Mouse (Mus musculus) heart, adult 2 months (tissue): ENCODE measurements at regions not wholly inside any gene's neighbourhood (a gene's known extent, or its start where the extent isn't known, plus 50 kb on each side); places are given as distances from the start of the nearest gene placed in this dataset.
A peak's percentile ranks its signal among the peaks of the same experiment; 100 is the strongest.

Experiments
- DNase-seq, 2 experiments: peaks; one replicate each; pipeline ENCODE4 v3.0.0; 2021
- H3K27ac ChIP-seq: fragments of 200-600 bp; 2 replicates; pipeline ENCODE4 v1.8.1; 2022
- H3K27me3 ChIP-seq: fragments of 200-500 bp; 2 replicates; pipeline ENCODE4 v1.6.1; 2012; ENCODE audit warnings: mild to moderate bottlenecking, low read length, inconsistent platforms, mixed read lengths; ENCODE audit not compliant: control insufficient read depth, insufficient read depth
- H3K36me3 ChIP-seq: fragments of 200-500 bp; 2 replicates; pipeline ENCODE4 v1.6.1; 2012; ENCODE audit warnings: low read length, inconsistent platforms; ENCODE audit not compliant: control insufficient read depth, insufficient read depth
- H3K4me1 ChIP-seq: fragments of 200-500 bp; 2 replicates; pipeline ENCODE4 v1.6.1; 2011; ENCODE audit warnings: low read length; ENCODE audit not compliant: control insufficient read depth, insufficient read depth
- H3K4me3 ChIP-seq: fragments of 200-600 bp; 2 replicates; pipeline ENCODE4 v1.8.1; 2022
- H3K79me2 ChIP-seq: fragments of 200-500 bp; replicated peaks from 2 replicates; pipeline ENCODE4 v1.6.1; 2012; ENCODE audit warnings: mild to moderate bottlenecking, inconsistent platforms, low read length, moderate library complexity, mixed read lengths; ENCODE audit not compliant: control insufficient read depth, insufficient read depth
- H3K9ac ChIP-seq: fragments of 200-500 bp; 2 replicates; pipeline ENCODE4 v1.6.1; 2012; ENCODE audit warnings: low read depth, mild to moderate bottlenecking, control low read depth, inconsistent platforms, low read length, mixed read lengths
- CTCF ChIP-seq: fragments of 200-600 bp; IDR thresholded peaks from 2 replicates; pipeline ENCODE4 v1.8.1; 2022; ENCODE audit warnings: antibody characterized with exemption, mild to moderate bottlenecking, moderate library complexity
- EP300 ChIP-seq: fragments of 200-500 bp; IDR thresholded peaks from 2 replicates; pipeline ENCODE4 v1.6.1; 2011; ENCODE audit warnings: low read depth, low read length, control low read depth; ENCODE audit not compliant: insufficient read depth
- POLR2A ChIP-seq: fragments of 200-500 bp; IDR thresholded peaks from 2 replicates; pipeline ENCODE4 v1.6.1; 2011; ENCODE audit warnings: mild to moderate bottlenecking, low read depth, low read length, control low read depth; ENCODE audit not compliant: insufficient read depth
- WGBS: fragments of 180-500 bp; shearing (Covaris S2); methylation state at CpG from one replicate; pipeline ENCODE4 v1.1.7; 2018; 5-methylcytosine and 5-hydroxymethylcytosine counted together
- intact Hi-C: fragments of 180-260 bp; cut with DNase I; formaldehyde crosslinking; loops from one replicate; pipeline ENCODE4 v1.15.1; 2025

DNA sequence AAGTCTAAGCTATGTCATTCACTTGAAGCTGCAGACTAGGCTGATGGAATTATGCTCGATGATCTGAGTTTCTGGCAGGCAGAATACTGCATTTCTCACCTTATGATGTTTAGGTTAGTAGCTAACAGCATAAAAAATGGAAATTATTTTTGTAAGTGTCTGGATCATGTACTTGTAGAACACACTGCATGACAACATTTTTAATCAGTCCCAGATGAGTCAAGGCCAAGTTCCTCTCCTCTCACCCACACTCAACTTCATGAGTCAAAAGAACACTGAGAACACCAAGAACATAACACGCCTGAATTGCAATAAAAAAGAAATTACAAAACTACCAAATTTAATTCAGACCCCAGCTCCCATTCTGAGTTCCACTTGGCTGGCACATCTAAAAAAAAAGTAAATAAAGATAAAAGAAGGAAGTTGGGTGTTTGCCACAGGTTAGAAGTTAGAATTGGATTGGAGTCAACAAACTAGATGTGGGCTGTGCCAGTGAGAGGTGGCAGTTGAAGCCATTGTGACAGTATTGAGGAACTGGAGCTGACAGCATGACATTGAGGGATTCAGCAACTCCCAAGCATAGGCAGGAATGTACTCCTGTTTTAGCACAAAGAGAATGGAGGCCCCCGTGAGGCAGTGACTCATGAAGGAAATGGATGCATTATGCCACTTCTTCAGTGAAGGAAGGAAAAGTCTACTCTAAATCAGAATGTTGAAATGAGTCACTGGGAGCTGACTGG, 222.8 kb upstream of the 4931408C20Rik start:
- Histone ChIP-seq H3K36me3 (no peaks in the 10 kb centered on the region), H3K27ac (no peak overlapping the region), H3K79me2 (no peaks in the 10 kb centered on the region), H3K4me1 (no peaks in the 10 kb centered on the region), H3K27me3 (no peaks in the 10 kb centered on the region), H3K9ac (no peak overlapping the region), H3K4me3 (no peak overlapping the region)
- DNase-seq: peak in 1 of 2 experiments; percentile 5
- TF ChIP-seq POLR2A: no peak
- no peak for TF ChIP-seq CTCF
- no peak for TF ChIP-seq EP300
- intact Hi-C loops: no loop called here
- WGBS: 38% methylated on average over 3 of the region's 3 CpGs

DNA sequence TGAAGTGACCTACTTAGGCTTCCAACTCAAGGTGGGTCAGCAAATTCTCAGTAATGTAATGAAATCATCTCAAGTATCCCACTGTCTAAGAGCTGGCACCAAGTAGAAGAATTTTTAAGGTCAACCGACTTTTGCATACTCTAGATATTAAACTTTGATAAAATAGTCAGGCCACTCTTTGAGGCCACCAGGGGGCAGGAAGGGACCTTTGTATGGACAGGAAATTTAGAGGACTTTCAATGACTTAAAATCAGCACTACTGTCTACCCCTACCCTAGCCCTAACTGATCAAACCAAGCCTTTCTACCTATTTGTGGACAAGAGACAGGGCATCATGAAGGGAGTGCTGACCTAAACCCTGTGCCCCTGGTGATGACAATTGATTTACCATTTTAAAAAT, 215.0 kb upstream of the 4931408C20Rik start:
- no peak for TF ChIP-seq EP300
- peak; percentile 34 for TF ChIP-seq CTCF
- TF ChIP-seq POLR2A: no peak
- no peaks in the 10 kb centered on the region for H3K4me1 ChIP-seq
- H3K27me3 ChIP-seq: no peaks in the 10 kb centered on the region
- intact Hi-C loops: no loop called here
- no peaks in the 10 kb centered on the region for H3K79me2 ChIP-seq
- no peak overlapping the region for H3K9ac ChIP-seq
- H3K4me3 ChIP-seq: no peak overlapping the region
- H3K36me3 ChIP-seq: no peaks in the 10 kb centered on the region
- WGBS: 70% methylated on average over 1 of the region's 1 CpGs
- H3K27ac ChIP-seq: no peak overlapping the region
- DNase-seq: no peak

DNA sequence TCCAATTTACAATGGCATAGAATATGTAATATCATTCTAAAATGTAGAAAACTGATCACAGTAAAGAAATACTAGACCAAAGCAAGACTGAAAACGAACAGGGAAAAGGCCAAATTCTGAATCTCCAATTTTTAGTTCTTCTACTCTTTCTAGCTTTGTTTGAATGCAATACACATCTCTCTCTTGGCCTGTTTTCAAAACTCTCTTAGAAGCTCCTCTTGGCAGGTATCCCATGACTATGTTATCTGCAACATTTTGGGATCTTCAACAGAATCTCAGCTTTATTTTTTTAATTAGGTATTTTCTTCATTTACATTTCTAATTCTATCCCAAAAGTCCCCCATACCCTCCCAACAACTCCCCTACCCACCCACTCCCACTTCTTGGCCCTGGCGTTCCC, 170.2 kb upstream of the 4931408C20Rik start:
- WGBS: 49% methylated on average over 2 of the region's 2 CpGs
- Histone ChIP-seq H3K4me3 (no peak overlapping the region), H3K27ac (no peak overlapping the region), H3K4me1 (no peaks in the 10 kb centered on the region), H3K27me3 (no peaks in the 10 kb centered on the region), H3K9ac (no peak overlapping the region), H3K79me2 (no peaks in the 10 kb centered on the region), H3K36me3 (no peaks in the 10 kb centered on the region)
- TF ChIP-seq EP300 (no peak), CTCF (no peak), POLR2A (no peak)
- no peak for DNase-seq
- intact Hi-C loops: no loop called here

DNA sequence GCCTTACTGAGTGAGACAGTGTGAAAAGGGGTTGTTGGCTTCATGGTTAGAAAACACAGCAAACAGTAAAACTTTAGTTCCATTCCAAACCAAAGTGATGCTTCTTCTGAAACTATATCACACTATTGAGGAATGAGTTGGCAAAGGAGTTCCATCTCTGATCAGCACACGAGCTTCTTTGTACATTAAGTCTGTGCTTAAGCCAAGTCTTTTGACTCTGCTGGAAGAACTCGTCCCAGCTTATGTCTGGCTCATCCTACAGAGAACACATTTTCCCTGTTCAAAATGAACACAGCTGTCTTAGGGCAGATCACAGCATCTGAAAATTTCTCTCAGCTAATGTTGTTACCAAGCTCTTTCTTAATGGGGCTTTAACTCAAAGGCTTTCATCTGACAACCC, 166.5 kb upstream of the 4931408C20Rik start:
- Histone ChIP-seq H3K36me3 (no peaks in the 10 kb centered on the region), H3K4me1 (no peaks in the 10 kb centered on the region), H3K4me3 (no peak overlapping the region), H3K27me3 (no peaks in the 10 kb centered on the region), H3K9ac (no peak overlapping the region), H3K79me2 (no peaks in the 10 kb centered on the region), H3K27ac (no peak overlapping the region)
- DNase-seq: no peak
- 49% methylated on average over 2 of the region's 2 CpGs for WGBS
- intact Hi-C loops: no loop called here
- TF ChIP-seq CTCF: no peak
- TF ChIP-seq EP300: no peak
- TF ChIP-seq POLR2A: no peak

DNA sequence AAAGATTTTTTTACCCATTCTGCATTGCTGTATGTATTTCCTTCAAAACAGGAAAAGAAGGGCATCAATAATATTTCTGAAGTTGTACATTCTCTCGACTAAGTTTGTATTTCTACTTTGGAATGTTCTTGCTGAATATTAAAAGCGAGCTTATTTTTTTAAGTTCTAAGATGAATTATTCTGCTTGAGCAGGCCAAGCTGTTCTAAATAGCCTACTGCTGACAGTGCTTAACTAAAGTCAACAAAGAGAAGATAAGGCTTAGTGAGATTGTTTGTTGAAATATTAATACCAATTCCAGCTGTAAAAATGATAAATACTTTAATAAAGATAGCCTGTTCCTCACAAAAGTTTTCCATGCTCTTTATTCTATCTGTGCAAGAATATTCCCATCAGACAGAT, 122.0 kb upstream of the 4931408C20Rik start:
- Histone ChIP-seq H3K4me3 (no peak overlapping the region), H3K9ac (no peak overlapping the region), H3K27me3 (no peaks in the 10 kb centered on the region), H3K4me1 (no peaks in the 10 kb centered on the region), H3K79me2 (no peaks in the 10 kb centered on the region), H3K27ac (no peak overlapping the region), H3K36me3 (no peaks in the 10 kb centered on the region)
- TF ChIP-seq CTCF (no peak), EP300 (no peak), POLR2A (no peak)
- WGBS: 43% methylated on average over 2 of the region's 2 CpGs
- intact Hi-C loops: no loop called here
- no peak for DNase-seq

DNA sequence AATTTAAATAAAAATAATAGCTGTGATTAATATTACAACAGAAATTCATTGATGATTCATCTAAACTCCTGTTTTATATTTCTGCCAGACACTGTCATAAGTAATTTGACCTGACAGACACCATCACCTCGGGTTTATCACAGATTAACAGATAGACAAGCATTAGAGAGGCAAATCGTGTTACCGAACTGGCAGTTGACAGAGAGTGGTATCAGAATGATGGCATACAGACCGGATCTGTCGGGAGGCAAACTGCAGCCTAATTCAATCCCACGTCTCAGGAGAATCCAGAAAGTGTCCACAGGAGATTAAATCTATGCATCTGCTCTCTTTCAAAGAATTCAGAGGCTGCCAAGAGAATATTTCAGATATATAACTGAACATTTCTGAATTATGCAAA, 77.8 kb upstream of the 4931408C20Rik start:
- no peaks in the 10 kb centered on the region for H3K27me3 ChIP-seq
- WGBS: 50% methylated on average over 6 of the region's 6 CpGs

More for the DNA sequence above, 77.8 kb upstream of the 4931408C20Rik start:
- TF ChIP-seq CTCF (no peak), POLR2A (no peak), EP300 (no peak)
- H3K4me1 ChIP-seq: no peaks in the 10 kb centered on the region
- DNase-seq: no peak
- H3K4me3 ChIP-seq: no peak overlapping the region
- no peak overlapping the region for H3K9ac ChIP-seq
- H3K36me3 ChIP-seq: no peaks in the 10 kb centered on the region
- intact Hi-C loops: no loop called here
- H3K27ac ChIP-seq: no peak overlapping the region
- no peaks in the 10 kb centered on the region for H3K79me2 ChIP-seq
